Mouse (Mus musculus): ENCODE measurements around the gene Hip1r. TPM values are rescaled to one million over a fixed set of nuclear protein-coding genes. Genes with fewer than 3 reads are reported as not detected.
A peak's percentile ranks its signal among the peaks of the same experiment; 100 is the strongest.

Gene Hip1r
- polyA plus RNA-seq, 1 experiment from 2014 or later, result 28.4 TPM

DNA sequence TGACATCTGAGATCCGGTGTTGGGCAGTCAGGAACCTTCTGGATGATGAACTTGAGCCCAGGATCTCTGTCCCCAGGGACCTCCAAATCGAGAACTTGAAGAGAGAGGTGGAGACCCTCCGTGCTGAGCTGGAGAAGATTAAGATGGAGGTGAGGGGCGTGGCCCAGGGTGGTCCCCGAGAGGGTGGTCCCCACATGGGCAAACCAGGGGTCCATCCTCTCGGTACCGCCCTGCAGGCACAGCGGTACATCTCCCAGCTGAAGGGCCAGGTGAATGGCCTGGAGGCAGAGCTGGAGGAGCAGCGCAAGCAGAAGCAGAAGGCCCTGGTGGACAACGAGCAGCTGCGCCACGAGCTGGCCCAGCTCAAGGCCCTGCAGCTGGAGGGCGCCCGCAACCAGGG, 23.3 kb downstream of the Hip1r start:
- no peaks in the 10 kb centered on the region for H3K4me1 ChIP-seq (replicated peaks; ENCODE audit: insufficient read depth, low read length)
- TF ChIP-seq CTCF (IDR thresholded peaks at IDR 0.05; ENCODE audit: low read depth), result no peak
- H3K27me3 ChIP-seq (ENCODE audit: insufficient read depth, low read length), result no peaks in the 10 kb centered on the region
- no peak for ATAC-seq (replicated peaks; ENCODE audit: low FRiP score, low read depth)
- H3K27ac ChIP-seq, result no peak overlapping the region
- H3K9ac ChIP-seq (ENCODE audit: low read depth, low read length), result no peak overlapping the region
- 88% methylated on average over 14 of the region's 14 CpGs for WGBS
- DNase-seq (ENCODE audit: low spot score), result no peak
- H3K9me3 ChIP-seq (replicated peaks; ENCODE audit: low read length), result no peaks in the 10 kb centered on the region
- no peak overlapping the region for H3K4me3 ChIP-seq (replicated peaks; ENCODE audit: low read depth, low read length)
- H3K4me2 ChIP-seq (ENCODE audit: low read length), result no peak overlapping the region
- 0 out of 2 replicates have a peak, but pooled peaks cover 27% of the 10 kb centered on the region for H3K36me3 ChIP-seq (ENCODE audit: insufficient read depth, low read length)

DNA sequence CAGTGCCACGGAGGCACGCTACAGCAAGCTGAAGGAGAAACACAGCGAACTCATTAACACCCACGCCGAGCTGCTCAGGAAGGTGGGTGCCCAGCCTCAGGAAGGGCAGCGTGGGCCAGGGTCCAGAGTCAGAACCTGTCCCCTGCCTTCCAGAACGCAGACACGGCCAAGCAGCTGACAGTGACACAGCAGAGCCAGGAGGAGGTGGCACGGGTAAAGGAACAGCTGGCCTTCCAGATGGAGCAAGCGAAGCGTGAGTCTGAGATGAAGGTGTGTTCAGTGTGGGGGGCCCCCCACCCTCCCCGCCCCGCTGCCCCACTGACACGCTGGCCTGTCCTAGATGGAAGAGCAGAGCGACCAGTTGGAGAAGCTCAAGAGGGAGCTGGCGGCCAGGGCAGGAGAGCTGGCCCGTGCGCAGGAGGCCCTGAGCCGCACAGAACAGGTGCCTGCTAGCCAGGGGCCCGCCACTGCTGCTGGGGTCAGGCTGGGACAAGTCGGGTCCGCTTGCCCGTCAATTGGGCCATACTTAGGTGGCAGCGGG, 23.9 kb downstream of the Hip1r start:
- H3K9me3 ChIP-seq (replicated peaks; ENCODE audit: low read length), result no peaks in the 10 kb centered on the region
- 71% methylated on average over 24 of the region's 24 CpGs for WGBS

DNA sequence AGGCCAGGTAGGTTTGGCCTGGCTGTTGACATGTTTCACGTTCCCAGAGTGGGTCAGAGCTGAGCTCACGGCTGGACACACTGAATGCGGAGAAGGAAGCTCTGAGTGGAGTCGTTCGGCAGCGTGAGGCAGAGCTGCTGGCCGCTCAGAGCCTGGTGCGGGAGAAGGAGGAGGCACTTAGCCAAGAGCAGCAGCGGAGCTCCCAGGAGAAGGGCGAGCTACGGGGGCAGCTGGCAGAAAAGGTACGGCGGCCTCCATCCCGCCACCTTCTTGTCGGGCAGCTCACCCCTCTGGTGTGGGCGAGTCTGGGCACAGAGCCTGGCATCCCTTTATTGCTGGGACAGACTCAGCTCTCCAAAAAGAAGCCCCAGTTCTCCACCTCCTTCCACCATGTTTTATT, 24.4 kb downstream of the Hip1r start:
- H3K4me1 ChIP-seq (replicated peaks; ENCODE audit: insufficient read depth, low read length), result 0 out of 2 replicates have a peak, but pooled peaks cover under 1% of the 10 kb centered on the region
- DNase-seq (ENCODE audit: low spot score) (no peak), ATAC-seq (replicated peaks; ENCODE audit: low FRiP score, low read depth) (no peak)
- H3K27ac ChIP-seq, result no peak overlapping the region
- H3K9ac ChIP-seq (ENCODE audit: low read depth, low read length), result no peak overlapping the region
- no peaks in the 10 kb centered on the region for H3K9me3 ChIP-seq (replicated peaks; ENCODE audit: low read length)
- H3K4me3 ChIP-seq (replicated peaks; ENCODE audit: low read depth, low read length), result no peak overlapping the region
- TF ChIP-seq CTCF (IDR thresholded peaks at IDR 0.05; ENCODE audit: low read depth), result no peak
- H3K4me2 ChIP-seq (ENCODE audit: low read length), result no peak overlapping the region
- H3K36me3 ChIP-seq (ENCODE audit: insufficient read depth, low read length), result 0 out of 2 replicates have a peak, but pooled peaks cover 29% of the 10 kb centered on the region
- 76% methylated on average over 16 of the region's 16 CpGs for WGBS
- H3K27me3 ChIP-seq (ENCODE audit: insufficient read depth, low read length), result no peaks in the 10 kb centered on the region

More for the DNA sequence above, 23.9 kb downstream of the Hip1r start:
- no peak overlapping the region for H3K4me2 ChIP-seq (ENCODE audit: low read length)
- no peak for TF ChIP-seq CTCF (IDR thresholded peaks at IDR 0.05; ENCODE audit: low read depth)
- H3K27ac ChIP-seq, result no peak overlapping the region
- H3K36me3 ChIP-seq (ENCODE audit: insufficient read depth, low read length), result 0 out of 2 replicates have a peak, but pooled peaks cover 29% of the 10 kb centered on the region
- H3K4me1 ChIP-seq (replicated peaks; ENCODE audit: insufficient read depth, low read length), result no peaks in the 10 kb centered on the region
- H3K9ac ChIP-seq (ENCODE audit: low read depth, low read length), result no peak overlapping the region
- H3K4me3 ChIP-seq (replicated peaks; ENCODE audit: low read depth, low read length), result no peak overlapping the region
- H3K27me3 ChIP-seq (ENCODE audit: insufficient read depth, low read length), result no peaks in the 10 kb centered on the region
- DNase-seq (ENCODE audit: low spot score) (no peak), ATAC-seq (replicated peaks; ENCODE audit: low FRiP score, low read depth) (no peak)

DNA sequence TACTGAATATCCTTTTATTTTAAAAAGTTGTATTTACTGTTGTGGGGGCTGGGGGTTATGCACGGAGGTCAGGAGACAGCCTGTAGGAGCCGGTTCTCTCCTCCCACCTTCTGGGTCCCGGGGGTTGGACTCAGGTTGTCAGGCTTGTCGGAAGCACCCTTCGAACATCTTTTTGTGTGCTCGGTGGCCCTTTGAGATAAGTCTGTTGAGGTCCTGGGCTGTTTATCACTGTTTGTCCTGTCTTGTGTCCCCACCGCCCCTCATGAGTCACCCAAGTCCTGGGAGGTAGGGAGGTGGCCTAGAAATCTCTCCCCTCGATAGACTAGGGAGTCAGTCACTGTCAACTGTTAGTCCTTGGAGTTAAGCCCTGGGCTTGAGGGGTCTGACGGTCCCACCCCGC, 24.9 kb downstream of the Hip1r start:
- Histone ChIP-seq H3K4me2 (ENCODE audit: low read length) (no peak overlapping the region), H3K4me1 (replicated peaks; ENCODE audit: insufficient read depth, low read length) (0 out of 2 replicates have a peak, but pooled peaks cover 2% of the 10 kb centered on the region), H3K9ac (ENCODE audit: low read depth, low read length) (no peak overlapping the region), H3K27ac (no peak overlapping the region), H3K36me3 (ENCODE audit: insufficient read depth, low read length) (0 out of 2 replicates have a peak, but pooled peaks cover 29% of the 10 kb centered on the region), H3K9me3 (replicated peaks; ENCODE audit: low read length) (no peaks in the 10 kb centered on the region), H3K4me3 (replicated peaks; ENCODE audit: low read depth, low read length) (no peak overlapping the region), H3K27me3 (ENCODE audit: insufficient read depth, low read length) (no peaks in the 10 kb centered on the region)
- DNase-seq (ENCODE audit: low spot score) (no peak), ATAC-seq (replicated peaks; ENCODE audit: low FRiP score, low read depth) (no peak)
- TF ChIP-seq CTCF (IDR thresholded peaks at IDR 0.05; ENCODE audit: low read depth), result no peak
- 73% methylated on average over 10 of the region's 10 CpGs for WGBS

DNA sequence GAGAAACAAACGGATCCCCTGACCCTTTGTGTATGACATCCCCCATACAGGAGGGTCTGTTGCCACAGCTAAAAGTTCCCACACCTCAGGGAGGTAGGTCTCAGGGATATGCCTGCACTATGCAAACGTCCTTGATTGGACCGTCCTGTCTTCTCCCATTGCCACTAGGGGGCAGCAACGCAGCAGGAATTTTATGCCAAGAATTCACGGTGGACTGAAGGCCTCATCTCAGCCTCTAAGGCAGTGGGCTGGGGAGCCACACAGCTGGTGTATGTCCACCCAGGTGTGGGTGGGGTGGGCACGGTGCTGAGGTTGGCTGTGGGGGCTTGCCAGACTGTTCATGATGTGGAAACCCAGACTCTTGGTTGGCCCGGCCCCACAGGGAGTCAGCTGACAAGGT, 27.4 kb downstream of the Hip1r start:
- H3K4me2 ChIP-seq (ENCODE audit: low read length), result no peak overlapping the region
- WGBS, result 10% methylated on average over 7 of the region's 7 CpGs

DNA sequence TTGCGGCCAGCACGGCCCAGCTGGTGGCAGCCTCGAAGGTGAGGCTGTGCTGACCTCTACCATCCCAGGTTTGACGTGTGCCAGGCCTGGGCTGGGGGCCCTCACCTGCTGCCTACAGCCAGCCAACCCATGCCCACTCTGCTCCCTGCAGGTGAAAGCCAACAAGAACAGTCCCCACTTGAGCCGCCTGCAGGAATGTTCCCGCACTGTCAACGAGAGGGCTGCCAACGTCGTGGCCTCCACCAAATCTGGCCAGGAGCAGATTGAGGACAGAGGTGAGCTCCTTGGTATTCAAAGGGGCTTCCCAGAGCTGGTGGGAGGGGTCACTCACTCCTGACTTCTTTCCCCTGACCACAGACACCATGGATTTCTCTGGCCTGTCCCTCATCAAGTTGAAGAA, 27.8 kb downstream of the Hip1r start:
- DNase-seq (ENCODE audit: low spot score) (no peak), ATAC-seq (replicated peaks; ENCODE audit: low FRiP score, low read depth) (no peak)
- Histone ChIP-seq H3K9ac (ENCODE audit: low read depth, low read length) (no peak overlapping the region), H3K27ac (no peak overlapping the region), H3K9me3 (replicated peaks; ENCODE audit: low read length) (no peaks in the 10 kb centered on the region), H3K36me3 (ENCODE audit: insufficient read depth, low read length) (0 out of 2 replicates have a peak, but pooled peaks cover 32% of the 10 kb centered on the region), H3K4me3 (replicated peaks; ENCODE audit: low read depth, low read length) (no peak overlapping the region), H3K27me3 (ENCODE audit: insufficient read depth, low read length) (no peaks in the 10 kb centered on the region), H3K4me2 (ENCODE audit: low read length) (no peak overlapping the region), H3K4me1 (replicated peaks; ENCODE audit: insufficient read depth, low read length) (0 out of 2 replicates have a peak, but pooled peaks cover 2% of the 10 kb centered on the region)
- TF ChIP-seq CTCF (IDR thresholded peaks at IDR 0.05; ENCODE audit: low read depth), result no peak
- 61% methylated on average over 9 of the region's 9 CpGs for WGBS

More for the DNA sequence above, 27.4 kb downstream of the Hip1r start:
- DNase-seq (ENCODE audit: low spot score), result peak; percentile 90
- no peaks in the 10 kb centered on the region for H3K27me3 ChIP-seq (ENCODE audit: insufficient read depth, low read length)
- no peak overlapping the region for H3K4me3 ChIP-seq (replicated peaks; ENCODE audit: low read depth, low read length)
- 0 out of 2 replicates have a peak, but pooled peaks cover 33% of the 10 kb centered on the region for H3K36me3 ChIP-seq (ENCODE audit: insufficient read depth, low read length)
- 0 out of 2 replicates have a peak, but pooled peaks cover 2% of the 10 kb centered on the region for H3K4me1 ChIP-seq (replicated peaks; ENCODE audit: insufficient read depth, low read length)
- peak; percentile 98 for TF ChIP-seq CTCF (IDR thresholded peaks at IDR 0.05; ENCODE audit: low read depth)
- no peaks in the 10 kb centered on the region for H3K9me3 ChIP-seq (replicated peaks; ENCODE audit: low read length)
- no peak overlapping the region for H3K27ac ChIP-seq
- H3K9ac ChIP-seq (ENCODE audit: low read depth, low read length), result no peak overlapping the region
- ATAC-seq (replicated peaks; ENCODE audit: low FRiP score, low read depth), result peak; percentile 34

Data from kidney, postnatal 0 days (tissue).